Mouse (Mus musculus): ENCODE results near the gene Itga7.

The Itga7 gene

DNA sequence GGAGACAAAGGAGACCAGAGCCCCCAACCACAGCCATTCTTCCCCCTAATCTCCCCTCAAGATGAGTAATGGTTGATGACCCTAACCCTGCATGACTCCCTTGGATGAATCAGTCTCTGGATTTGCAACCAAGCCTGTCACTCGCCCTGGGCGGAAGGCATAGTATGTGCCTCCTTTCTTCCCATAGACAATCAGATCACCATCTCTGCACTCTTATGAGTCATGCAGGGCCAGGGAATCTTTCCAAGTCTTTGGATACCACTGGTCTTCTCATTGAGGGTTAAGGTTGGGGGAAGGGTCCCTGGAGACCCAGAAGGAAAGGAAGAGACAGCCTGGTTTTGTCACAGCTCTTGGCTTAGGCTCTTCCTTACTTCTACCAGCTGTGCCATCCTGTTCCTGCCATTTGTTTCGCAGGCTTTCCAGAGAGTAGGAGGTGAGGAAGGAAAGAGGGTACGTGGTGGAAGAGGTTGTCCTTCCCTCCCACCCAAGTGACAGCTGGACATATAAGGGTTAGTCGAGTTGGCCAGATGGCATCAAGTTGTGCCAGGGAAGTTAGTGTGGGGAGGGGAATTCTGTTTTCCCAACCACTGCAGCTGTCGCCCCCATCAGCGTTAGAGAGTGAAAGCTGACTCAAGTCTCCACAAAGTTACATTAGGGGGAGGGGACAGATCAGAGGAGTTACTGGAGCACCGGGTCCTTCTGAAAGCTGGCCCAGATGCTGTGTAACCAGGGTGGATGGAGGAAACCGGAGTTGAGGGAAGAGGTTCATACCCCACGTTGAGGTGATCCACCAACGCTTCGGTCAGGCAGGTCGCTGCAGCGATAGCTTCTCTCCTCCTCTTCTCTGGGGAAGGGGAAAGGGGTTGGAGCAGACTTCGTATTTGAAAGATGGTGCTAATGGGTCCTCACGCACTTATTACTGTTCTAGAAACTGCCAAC, 11.5 kb upstream of the Itga7 start:
- H3K4me3 ChIP-seq (replicated peaks; ENCODE audit: low read length) = peak overlapping the region; percentile 97
- H3K27me3 ChIP-seq (ENCODE audit: insufficient read depth, low read length) = 0 out of 2 replicates have a peak, but pooled peaks cover 3% of the 10 kb centered on the region
- peaks cover 63% of the 10 kb centered on the region for H3K4me1 ChIP-seq (replicated peaks; ENCODE audit: low read depth, low read length)
- TF ChIP-seq POU5F1 (IDR thresholded peaks at IDR 0.05; ENCODE audit: borderline replicate concordance, low read length) (no peak), CTCF (conservative IDR thresholded peaks at IDR 0.05; ENCODE audit: low read length) (no peak), NANOG (IDR thresholded peaks at IDR 0.05; ENCODE audit: borderline replicate concordance, low read length) (no peak)
- no peaks in the 10 kb centered on the region for H3K9me3 ChIP-seq (ENCODE audit: low read length)
- H3K36me3 ChIP-seq (ENCODE audit: insufficient read depth, low read length) = peaks cover 42% of the 10 kb centered on the region

GRCm38 (mm10) chr10:128922822-128923012, 10.9 kb upstream of the Itga7 start, which contains the start of gene Rdh5:
TSS of gene Rdh5 (minus strand) at chr10:128922888.
- peak within 1 kb of the TSS; percentile 97 for H3K4me3 ChIP-seq (replicated peaks; ENCODE audit: low read length)
- no peaks in the 10 kb centered on the region for H3K9me3 ChIP-seq (ENCODE audit: low read length)
- TF ChIP-seq CTCF (conservative IDR thresholded peaks at IDR 0.05; ENCODE audit: low read length) = no peak
- no peak for TF ChIP-seq NANOG (IDR thresholded peaks at IDR 0.05; ENCODE audit: borderline replicate concordance, low read length)
- peaks cover 36% of the 10 kb centered on the region for H3K36me3 ChIP-seq (ENCODE audit: insufficient read depth, low read length)
- H3K27me3 ChIP-seq (ENCODE audit: insufficient read depth, low read length) = peaks cover 9% of the 10 kb centered on the region; the same call in 1 of the 2 replicates
- peaks cover 60% of the 10 kb centered on the region for H3K4me1 ChIP-seq (replicated peaks; ENCODE audit: low read depth, low read length)

- no peak for TF ChIP-seq NANOG (IDR thresholded peaks at IDR 0.05; ENCODE audit: borderline replicate concordance, low read length)
- TF ChIP-seq POU5F1 (IDR thresholded peaks at IDR 0.05; ENCODE audit: borderline replicate concordance, low read length) = no peak
- no peak for TF ChIP-seq CTCF (conservative IDR thresholded peaks at IDR 0.05; ENCODE audit: low read length)
- Histone ChIP-seq H3K4me1 (replicated peaks; ENCODE audit: low read depth, low read length) (peaks cover 59% of the 10 kb centered on the region), H3K9me3 (ENCODE audit: low read length) (no peaks in the 10 kb centered on the region), H3K27me3 (ENCODE audit: insufficient read depth, low read length) (peaks cover 13% of the 10 kb centered on the region), H3K4me3 (replicated peaks; ENCODE audit: low read length) (peak overlapping the region; percentile 97), H3K36me3 (ENCODE audit: insufficient read depth, low read length) (peaks cover 32% of the 10 kb centered on the region)
Observed at GRCm38 (mm10) chr10:128923013-128923691, 10.5 kb upstream of the Itga7 start.

DNA sequence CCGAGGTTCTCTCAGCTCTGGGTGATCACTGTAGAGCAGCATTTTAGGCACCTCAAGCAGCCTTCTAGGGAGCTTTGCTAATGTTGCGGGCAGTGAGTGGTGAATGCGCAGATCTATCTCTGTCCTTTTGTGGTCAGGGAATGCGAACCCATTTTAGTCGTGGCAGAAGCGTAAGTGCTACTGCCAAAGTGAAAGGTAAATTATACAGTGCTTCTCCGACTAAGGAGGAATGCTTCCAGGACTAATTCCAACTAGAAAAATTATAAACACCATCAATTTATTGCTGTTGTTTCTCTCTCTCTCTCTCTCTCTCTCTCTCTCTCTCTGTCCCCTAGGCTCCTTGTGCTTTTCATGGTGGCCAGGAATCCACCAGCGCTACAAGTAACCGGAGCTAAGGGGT, 9.7 kb upstream of the Itga7 start, which contains the start of gene Bloc1s1:
Gene Bloc1s1, minus strand, starts transcription at position 101 of the 400 bp plus-strand sequence.
- Histone ChIP-seq H3K36me3 (ENCODE audit: insufficient read depth, low read length) (peaks cover 24% of the 10 kb centered on the region), H3K4me3 (replicated peaks; ENCODE audit: low read length) (peak within 1 kb of the TSS; percentile 97), H3K27me3 (ENCODE audit: insufficient read depth, low read length) (peaks cover 20% of the 10 kb centered on the region), H3K4me1 (replicated peaks; ENCODE audit: low read depth, low read length) (peaks cover 55% of the 10 kb centered on the region), H3K9me3 (ENCODE audit: low read length) (no peaks in the 10 kb centered on the region)
- TF ChIP-seq NANOG (IDR thresholded peaks at IDR 0.05; ENCODE audit: borderline replicate concordance, low read length) (no peak), POU5F1 (IDR thresholded peaks at IDR 0.05; ENCODE audit: borderline replicate concordance, low read length) (no peak), CTCF (conservative IDR thresholded peaks at IDR 0.05; ENCODE audit: low read length) (no peak)

- Histone ChIP-seq H3K36me3 (ENCODE audit: insufficient read depth, low read length) (no peaks in the 10 kb centered on the region), H3K27me3 (ENCODE audit: insufficient read depth, low read length) (peaks cover 57% of the 10 kb centered on the region), H3K4me3 (replicated peaks; ENCODE audit: low read length) (no peak overlapping the region), H3K9me3 (ENCODE audit: low read length) (no peaks in the 10 kb centered on the region), H3K4me1 (replicated peaks; ENCODE audit: low read depth, low read length) (peaks cover 25% of the 10 kb centered on the region)
- TF ChIP-seq CTCF (conservative IDR thresholded peaks at IDR 0.05; ENCODE audit: low read length) = no peak
- TF ChIP-seq POU5F1 (IDR thresholded peaks at IDR 0.05; ENCODE audit: borderline replicate concordance, low read length) = no peak
- TF ChIP-seq NANOG (IDR thresholded peaks at IDR 0.05; ENCODE audit: borderline replicate concordance, low read length) = no peak
Observed at GRCm38 (mm10) chr10:128928356-128928755, 5.3 kb upstream of the Itga7 start.

DNA sequence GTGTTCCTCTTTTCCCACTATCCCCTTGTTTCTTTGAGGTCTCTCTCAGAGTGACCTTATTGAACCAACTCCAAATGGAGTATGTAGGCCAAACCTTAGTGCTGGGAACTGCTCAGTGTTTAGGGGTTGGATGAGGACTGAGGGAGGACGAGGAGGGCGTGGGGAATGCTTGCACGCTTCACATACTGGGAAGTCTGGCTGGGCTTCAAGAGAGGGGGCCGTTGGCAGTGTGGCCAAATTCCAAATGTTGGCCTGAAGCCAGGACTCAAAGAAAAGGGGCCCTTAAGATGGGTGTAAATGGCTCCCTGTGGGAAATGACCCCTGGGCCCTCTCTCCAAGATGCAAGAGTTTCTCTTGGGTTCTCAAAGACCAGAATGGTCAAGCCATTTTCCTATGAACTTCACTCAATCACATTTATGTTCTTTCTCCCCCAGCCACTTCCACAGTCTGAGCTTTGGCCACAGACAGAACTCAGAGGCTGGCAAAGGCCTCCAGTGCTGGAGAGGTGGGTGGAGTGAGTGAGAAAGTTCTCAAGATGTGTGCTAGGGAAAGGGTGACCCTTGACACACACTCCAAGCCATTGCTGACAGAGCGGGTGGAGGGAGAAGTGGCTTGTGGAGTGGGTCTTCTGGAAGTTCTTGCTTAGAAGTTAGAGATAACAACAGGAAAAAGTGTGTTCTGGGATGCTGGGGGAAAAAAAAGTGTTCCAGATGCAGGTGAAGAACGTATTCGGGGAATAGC, 3.8 kb upstream of the Itga7 start:
- Histone ChIP-seq H3K4me3 (replicated peaks; ENCODE audit: low read length) (no peak overlapping the region), H3K4me1 (replicated peaks; ENCODE audit: low read depth, low read length) (peaks cover 27% of the 10 kb centered on the region), H3K36me3 (ENCODE audit: insufficient read depth, low read length) (no peaks in the 10 kb centered on the region), H3K27me3 (ENCODE audit: insufficient read depth, low read length) (peaks cover 70% of the 10 kb centered on the region), H3K9me3 (ENCODE audit: low read length) (no peaks in the 10 kb centered on the region)
- no peak for TF ChIP-seq NANOG (IDR thresholded peaks at IDR 0.05; ENCODE audit: borderline replicate concordance, low read length)

DNA sequence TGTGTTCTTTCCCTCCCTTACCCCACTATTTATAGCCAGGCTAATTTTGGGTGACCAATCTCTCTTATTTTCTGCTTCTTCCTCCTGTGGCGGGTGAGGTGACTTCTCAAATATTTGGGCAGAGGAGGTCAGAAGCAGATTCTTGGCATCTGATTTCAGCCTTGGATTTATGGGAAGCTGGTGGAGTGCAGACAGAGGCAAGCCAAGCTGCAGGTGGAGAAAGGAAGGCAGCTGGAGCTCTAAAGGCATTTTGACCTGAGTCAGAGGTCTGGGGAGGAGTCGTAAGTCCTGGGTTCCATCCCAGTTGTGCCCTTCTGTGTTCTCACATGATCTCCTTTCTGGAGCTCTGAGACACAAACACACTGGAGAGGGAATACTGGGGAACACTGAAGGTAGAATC, 2.2 kb upstream of the Itga7 start:
- TF ChIP-seq CTCF (conservative IDR thresholded peaks at IDR 0.05; ENCODE audit: low read length) (no peak), POU5F1 (IDR thresholded peaks at IDR 0.05; ENCODE audit: borderline replicate concordance, low read length) (no peak), NANOG (IDR thresholded peaks at IDR 0.05; ENCODE audit: borderline replicate concordance, low read length) (no peak)
- Histone ChIP-seq H3K27me3 (ENCODE audit: insufficient read depth, low read length) (peaks cover 86% of the 10 kb centered on the region), H3K36me3 (ENCODE audit: insufficient read depth, low read length) (no peaks in the 10 kb centered on the region), H3K4me1 (replicated peaks; ENCODE audit: low read depth, low read length) (peaks cover 29% of the 10 kb centered on the region), H3K9me3 (ENCODE audit: low read length) (no peaks in the 10 kb centered on the region), H3K4me3 (replicated peaks; ENCODE audit: low read length) (no peak overlapping the region)

GRCm38 (mm10) chr10:128933976-128934721, 531 bp downstream of the Itga7 start:
- Histone ChIP-seq H3K36me3 (ENCODE audit: insufficient read depth, low read length) (no peaks in the 10 kb centered on the region), H3K4me3 (replicated peaks; ENCODE audit: low read length) (peak overlapping the region; percentile 77), H3K4me1 (replicated peaks; ENCODE audit: low read depth, low read length) (peaks cover 22% of the 10 kb centered on the region), H3K9me3 (ENCODE audit: low read length) (no peaks in the 10 kb centered on the region), H3K27me3 (ENCODE audit: insufficient read depth, low read length) (peaks cover 82% of the 10 kb centered on the region)
- TF ChIP-seq CTCF (conservative IDR thresholded peaks at IDR 0.05; ENCODE audit: low read length) = no peak
- no peak for TF ChIP-seq POU5F1 (IDR thresholded peaks at IDR 0.05; ENCODE audit: borderline replicate concordance, low read length)
- no peak for TF ChIP-seq NANOG (IDR thresholded peaks at IDR 0.05; ENCODE audit: borderline replicate concordance, low read length)
